Mouse (Mus musculus): ENCODE measurements at regions not wholly inside any gene's neighbourhood (a gene's known extent, or its start where the extent isn't known, plus 50 kb on each side); places are given as distances from the start of the nearest gene placed in this dataset.
A peak's percentile ranks its signal among the peaks of the same experiment; 100 is the strongest.

DNA sequence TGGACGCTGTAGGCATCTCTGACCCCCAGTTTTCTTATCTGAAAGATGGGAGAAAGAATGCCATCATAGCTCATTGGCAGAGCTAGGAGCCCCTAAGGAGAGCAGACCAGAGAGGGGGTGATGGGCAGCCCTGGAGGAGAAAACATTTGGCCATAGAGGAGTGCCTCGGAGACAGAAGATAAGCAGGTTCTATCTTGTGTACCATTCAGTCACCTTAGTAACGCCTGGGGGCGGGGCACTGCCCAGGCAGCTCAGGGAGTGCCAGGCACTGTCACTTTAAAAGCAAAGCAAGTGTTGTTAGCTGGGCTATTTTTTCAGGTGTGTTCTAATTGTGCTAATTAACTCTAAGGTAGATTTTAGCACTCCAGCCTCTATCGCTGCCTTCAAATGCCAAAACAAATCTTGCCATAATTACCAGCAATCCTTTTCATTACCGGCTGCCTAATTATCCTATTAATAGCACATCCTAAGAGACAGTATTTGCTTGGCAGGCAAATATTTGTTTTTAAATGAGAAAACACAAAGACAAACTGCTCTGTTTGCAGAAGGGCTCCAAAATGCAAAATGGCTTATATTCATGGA, 119.1 kb downstream of the Tle3 start:
- Histone ChIP-seq H3K9me3 (no peaks in the 10 kb centered on the region), H3K4me3 (no peak overlapping the region), H3K36me3 (no peaks in the 10 kb centered on the region), H3K4me2 (replicated peaks) (no peak overlapping the region), H3K4me1 (0 out of 2 replicates have a peak, but pooled peaks cover 5% of the 10 kb centered on the region), H3K9ac (no peak overlapping the region), H3K27me3 (replicated peaks) (peaks cover 12% of the 10 kb centered on the region), H3K27ac (no peak overlapping the region)
- 51% methylated on average over 6 of the region's 6 CpGs for WGBS
- no peak for ATAC-seq (ENCODE audit: low FRiP score, low read depth)

DNA sequence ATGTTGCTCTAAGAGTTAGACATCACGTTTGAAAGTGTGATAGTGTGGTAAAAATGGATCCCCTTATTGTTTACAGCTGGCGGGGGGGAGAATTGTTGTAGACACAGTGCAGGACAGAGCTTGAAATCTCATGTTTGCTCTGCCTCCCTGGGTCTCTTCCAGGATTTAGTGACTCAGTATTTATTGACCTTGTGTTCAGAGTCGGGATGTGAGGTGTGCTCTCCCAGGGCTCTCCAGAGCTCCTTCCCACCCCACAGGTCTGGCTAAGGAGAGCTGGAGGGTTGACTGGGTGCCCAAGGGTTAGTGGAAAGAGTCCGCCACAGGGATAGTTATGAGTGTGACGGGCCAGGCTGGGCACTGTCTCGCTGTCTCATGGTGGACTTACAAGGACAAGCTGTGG, 117.8 kb downstream of the Tle3 start:
- no peak for ATAC-seq (ENCODE audit: low FRiP score, low read depth)
- Histone ChIP-seq H3K36me3 (no peaks in the 10 kb centered on the region), H3K27ac (no peak overlapping the region), H3K9ac (no peak overlapping the region), H3K4me1 (0 out of 2 replicates have a peak, but pooled peaks cover 5% of the 10 kb centered on the region), H3K4me3 (no peak overlapping the region), H3K4me2 (replicated peaks) (no peak overlapping the region), H3K27me3 (replicated peaks) (peaks cover 12% of the 10 kb centered on the region), H3K9me3 (no peaks in the 10 kb centered on the region)
- 74% methylated on average over 6 of the region's 6 CpGs for WGBS

DNA sequence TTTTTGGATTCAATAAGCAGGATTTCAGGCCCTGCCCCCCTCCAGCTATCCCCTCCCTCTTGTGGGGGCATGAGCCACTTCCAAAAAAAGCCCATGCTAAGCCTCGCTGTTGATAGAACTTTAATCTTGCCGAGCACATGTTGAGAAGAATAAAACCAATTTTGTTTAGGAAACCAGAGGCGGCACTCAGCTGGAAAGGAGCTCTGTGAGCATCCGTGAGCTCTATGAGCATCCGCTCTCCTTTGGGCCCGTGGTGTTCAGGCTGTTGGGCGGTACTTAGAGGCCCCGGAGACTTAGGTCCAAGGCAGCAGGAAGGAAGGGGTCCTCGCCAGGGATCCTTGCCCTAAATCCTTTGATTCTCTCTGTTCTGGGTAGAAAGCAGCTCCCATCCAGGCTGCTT, 117.0 kb downstream of the Tle3 start:
- WGBS: 42% methylated on average over 9 of the region's 9 CpGs
- H3K9me3 ChIP-seq: no peaks in the 10 kb centered on the region
- H3K9ac ChIP-seq: no peak overlapping the region
- no peak for ATAC-seq (ENCODE audit: low FRiP score, low read depth)
- H3K4me1 ChIP-seq: 0 out of 2 replicates have a peak, but pooled peaks cover 5% of the 10 kb centered on the region
- H3K4me3 ChIP-seq: no peak overlapping the region
- no peak overlapping the region for H3K27ac ChIP-seq
- H3K36me3 ChIP-seq: no peaks in the 10 kb centered on the region
- no peak overlapping the region for H3K4me2 ChIP-seq (replicated peaks)
- H3K27me3 ChIP-seq (replicated peaks): peaks cover 12% of the 10 kb centered on the region

DNA sequence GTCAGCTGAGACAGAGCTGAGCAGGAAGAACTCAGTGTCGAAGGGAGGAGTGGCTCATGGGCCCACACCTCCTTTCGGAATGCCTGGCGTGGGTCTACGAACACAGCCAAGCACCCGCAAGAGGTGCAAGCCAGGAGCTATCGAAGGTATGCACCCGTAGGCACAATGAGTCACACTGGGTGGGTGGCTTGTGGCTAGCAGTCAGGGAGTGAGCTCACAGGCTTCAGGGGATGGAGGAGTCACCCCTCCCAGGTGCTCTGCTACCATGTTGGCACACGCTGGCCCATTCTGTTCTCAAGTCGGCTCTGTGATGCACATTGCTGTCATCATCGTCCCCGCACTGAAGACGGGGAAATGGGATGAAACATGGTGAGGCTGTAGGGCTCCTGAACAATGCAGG, 115.7 kb downstream of the Tle3 start:
- no peak overlapping the region for H3K27ac ChIP-seq
- ATAC-seq (ENCODE audit: low FRiP score, low read depth): no peak
- H3K4me1 ChIP-seq: 0 out of 2 replicates have a peak, but pooled peaks cover 5% of the 10 kb centered on the region
- H3K4me3 ChIP-seq: no peak overlapping the region
- no peak overlapping the region for H3K9ac ChIP-seq
- peaks cover 12% of the 10 kb centered on the region for H3K27me3 ChIP-seq (replicated peaks)
- H3K4me2 ChIP-seq (replicated peaks): no peak overlapping the region
- 91% methylated on average over 12 of the region's 12 CpGs for WGBS
- no peaks in the 10 kb centered on the region for H3K36me3 ChIP-seq
- H3K9me3 ChIP-seq: no peaks in the 10 kb centered on the region

DNA sequence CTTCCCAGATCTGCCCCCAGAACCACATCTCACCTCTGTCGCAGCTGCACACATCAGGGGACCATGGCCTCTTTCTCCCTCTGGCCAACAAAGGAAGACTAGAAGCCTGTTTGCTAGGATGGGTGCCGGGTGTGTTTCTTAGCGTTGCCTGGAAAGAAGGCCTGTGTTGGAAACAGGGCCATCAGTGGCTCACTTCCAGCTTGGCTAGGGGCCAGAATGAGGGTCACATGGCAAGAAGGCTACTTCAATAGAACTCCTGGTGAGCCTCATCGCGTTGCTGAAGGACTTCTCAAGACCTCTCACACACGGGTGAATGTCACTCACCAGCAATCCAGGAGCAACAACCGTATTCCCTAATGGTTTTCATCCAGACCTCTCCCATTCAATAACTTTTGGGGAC, 115.0 kb downstream of the Tle3 start:
- no peak overlapping the region for H3K27ac ChIP-seq
- no peak overlapping the region for H3K9ac ChIP-seq
- H3K4me2 ChIP-seq (replicated peaks): no peak overlapping the region
- H3K4me1 ChIP-seq: 0 out of 2 replicates have a peak, but pooled peaks cover 5% of the 10 kb centered on the region
- ATAC-seq (ENCODE audit: low FRiP score, low read depth): no peak
- peaks cover 12% of the 10 kb centered on the region for H3K27me3 ChIP-seq (replicated peaks)
- H3K4me3 ChIP-seq: no peak overlapping the region
- H3K9me3 ChIP-seq: no peaks in the 10 kb centered on the region
- WGBS: 72% methylated on average over 7 of the region's 7 CpGs
- H3K36me3 ChIP-seq: no peaks in the 10 kb centered on the region

DNA sequence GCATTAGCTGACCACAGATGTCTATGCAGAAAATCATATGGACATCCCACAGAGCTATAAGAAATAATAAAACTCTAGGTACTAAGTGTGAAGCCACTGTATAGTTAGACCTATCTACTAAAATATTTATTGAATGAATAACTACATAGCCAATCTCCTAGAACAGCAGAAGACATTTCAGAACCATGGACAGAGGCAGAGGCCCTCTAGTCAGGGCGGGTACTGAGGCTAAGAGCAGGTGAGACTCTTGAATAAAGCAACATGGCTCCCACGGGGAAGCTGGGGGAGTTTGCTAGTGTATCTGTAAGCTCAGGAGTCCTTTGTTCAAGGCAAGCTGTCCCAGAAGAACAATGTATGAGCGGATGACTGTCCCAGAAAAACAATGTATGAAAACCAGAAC, 112.2 kb downstream of the Tle3 start:
- no peaks in the 10 kb centered on the region; the same call in 1 of the 2 replicates for H3K27me3 ChIP-seq (replicated peaks)
- WGBS: 30% methylated on average over 3 of the region's 3 CpGs
- ATAC-seq (ENCODE audit: low FRiP score, low read depth): no peak

DNA sequence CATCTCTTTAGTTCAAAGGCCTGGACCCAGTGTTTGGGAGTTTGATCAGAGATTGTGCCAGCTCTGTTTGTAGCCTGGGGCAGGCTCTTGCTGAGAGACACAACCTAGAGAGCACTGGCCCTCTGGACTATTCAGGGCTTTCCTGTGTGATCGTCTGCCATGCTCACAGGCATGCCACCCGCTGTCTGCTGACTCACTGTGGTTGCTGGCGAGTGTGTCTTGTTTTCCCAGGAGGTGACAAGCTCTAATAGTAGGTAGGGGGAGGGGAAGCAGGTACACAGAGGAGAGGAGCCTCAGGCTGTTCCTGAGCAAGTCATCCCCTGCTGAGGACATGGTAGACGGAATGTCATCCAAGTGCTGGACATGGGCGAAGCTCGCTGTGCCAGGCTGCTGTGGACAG, 107.5 kb downstream of the Tle3 start:
- Histone ChIP-seq H3K36me3 (no peaks in the 10 kb centered on the region), H3K9ac (no peak overlapping the region), H3K27ac (no peak overlapping the region), H3K4me1 (peaks cover 13% of the 10 kb centered on the region), H3K9me3 (no peaks in the 10 kb centered on the region), H3K4me3 (no peak overlapping the region), H3K27me3 (replicated peaks) (no peaks in the 10 kb centered on the region; the same call in 1 of the 2 replicates), H3K4me2 (replicated peaks) (no peak overlapping the region)
- ATAC-seq (ENCODE audit: low FRiP score, low read depth): no peak
- WGBS: 48% methylated on average over 6 of the region's 6 CpGs

More for the DNA sequence above, 112.2 kb downstream of the Tle3 start:
- no peak overlapping the region for H3K9ac ChIP-seq
- no peaks in the 10 kb centered on the region for H3K9me3 ChIP-seq
- no peak overlapping the region for H3K4me2 ChIP-seq (replicated peaks)
- no peak overlapping the region for H3K27ac ChIP-seq
- H3K4me1 ChIP-seq: 0 out of 2 replicates have a peak, but pooled peaks cover 10% of the 10 kb centered on the region
- no peaks in the 10 kb centered on the region for H3K36me3 ChIP-seq
- no peak overlapping the region for H3K4me3 ChIP-seq

DNA sequence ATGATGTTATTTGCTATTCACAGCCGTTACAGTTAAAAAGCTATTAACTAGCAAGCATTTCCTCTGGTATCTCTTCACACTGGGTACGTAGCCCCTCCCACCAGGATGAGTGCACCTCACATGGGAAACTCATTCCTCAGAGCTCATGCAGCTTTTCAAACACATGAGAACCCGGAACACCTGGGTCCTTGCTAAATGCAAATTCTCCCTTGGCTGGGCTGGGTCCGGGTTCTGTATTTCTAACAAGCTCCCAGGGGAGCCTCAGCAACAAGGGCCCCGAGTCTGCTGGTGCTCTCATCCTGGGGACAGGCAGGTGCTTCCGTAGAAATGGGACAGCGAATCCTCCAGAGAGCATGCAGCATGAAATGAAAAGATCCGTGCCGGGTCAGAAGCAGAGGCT, 106.7 kb downstream of the Tle3 start:
- H3K27ac ChIP-seq: no peak overlapping the region
- no peaks in the 10 kb centered on the region for H3K9me3 ChIP-seq
- no peak overlapping the region for H3K4me3 ChIP-seq
- no peaks in the 10 kb centered on the region for H3K36me3 ChIP-seq
- peaks cover 13% of the 10 kb centered on the region for H3K4me1 ChIP-seq
- no peak overlapping the region for H3K9ac ChIP-seq
- peaks cover 4% of the 10 kb centered on the region; the same call in 1 of the 2 replicates for H3K27me3 ChIP-seq (replicated peaks)
- no peak overlapping the region for H3K4me2 ChIP-seq (replicated peaks)
- WGBS: 29% methylated on average over 9 of the region's 9 CpGs
- no peak for ATAC-seq (ENCODE audit: low FRiP score, low read depth)

DNA sequence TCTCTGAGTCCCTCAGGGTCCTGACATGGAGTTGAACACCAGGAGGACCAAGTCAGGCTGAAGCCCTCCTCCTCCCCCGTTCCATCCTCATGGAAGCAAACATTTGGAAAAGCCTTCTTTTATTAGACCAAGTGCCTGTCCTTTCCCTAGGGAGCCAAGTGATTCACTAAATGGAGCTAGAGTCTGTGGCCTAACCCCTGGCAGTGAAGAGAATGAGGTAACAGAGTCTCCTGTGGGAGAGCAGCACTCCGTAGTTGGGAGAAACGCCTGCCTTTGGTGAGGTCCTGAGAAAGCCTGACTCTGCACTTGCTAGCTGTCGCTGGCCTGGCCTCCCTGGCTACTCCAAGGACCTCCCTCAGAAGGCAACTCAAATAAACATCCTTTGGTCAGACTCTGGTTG, 104.2 kb downstream of the Tle3 start:
- H3K27ac ChIP-seq: no peak overlapping the region
- peaks cover 13% of the 10 kb centered on the region for H3K4me1 ChIP-seq
- H3K36me3 ChIP-seq: no peaks in the 10 kb centered on the region
- no peak overlapping the region for H3K4me3 ChIP-seq
- H3K9ac ChIP-seq: no peak overlapping the region
- H3K4me2 ChIP-seq (replicated peaks): no peak overlapping the region
- H3K9me3 ChIP-seq: no peaks in the 10 kb centered on the region
- no peak for ATAC-seq (ENCODE audit: low FRiP score, low read depth)
- WGBS: 67% methylated on average over 4 of the region's 4 CpGs
- peaks cover 5% of the 10 kb centered on the region; the same call in 1 of the 2 replicates for H3K27me3 ChIP-seq (replicated peaks)

DNA sequence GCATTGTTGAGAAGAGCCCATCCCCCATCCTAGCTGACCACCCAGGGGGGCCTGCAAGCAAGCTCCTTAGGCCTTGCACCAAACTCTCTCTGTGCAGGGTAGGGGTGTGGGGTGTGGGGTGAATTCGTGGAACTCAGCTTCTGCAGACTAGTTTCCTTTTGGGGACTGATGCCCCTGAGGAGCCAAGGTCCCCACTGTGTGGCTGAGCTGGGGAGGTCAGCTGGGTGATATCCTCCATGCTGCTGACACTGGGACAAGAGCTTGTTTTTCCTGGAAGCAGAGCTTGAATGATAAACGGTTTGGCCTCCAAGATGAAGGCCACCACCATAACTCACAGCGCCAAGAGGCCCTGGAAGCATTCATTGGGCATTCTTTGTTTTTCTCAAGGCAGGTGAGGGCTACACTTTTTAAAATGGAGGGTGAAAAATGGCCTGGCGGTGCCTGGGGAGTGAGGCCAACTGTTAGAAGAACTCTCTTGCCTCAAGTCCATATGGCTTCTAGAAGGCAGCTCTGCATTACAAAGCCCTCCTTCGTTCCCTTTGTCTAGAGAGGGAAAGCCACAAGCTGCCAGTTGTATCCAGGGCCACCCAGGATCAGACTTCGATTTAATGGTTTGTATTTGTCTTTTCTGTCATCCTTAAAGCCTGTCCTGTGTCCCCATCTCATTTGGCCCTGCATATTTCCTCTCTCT, 98.8 kb downstream of the Tle3 start:
- H3K27me3 ChIP-seq (replicated peaks): peaks cover 5% of the 10 kb centered on the region; the same call in 1 of the 2 replicates
- 0 out of 2 replicates have a peak, but pooled peaks cover 1% of the 10 kb centered on the region for H3K9me3 ChIP-seq
- no peak overlapping the region for H3K4me2 ChIP-seq (replicated peaks)
- WGBS: 22% methylated on average over 6 of the region's 6 CpGs
- H3K27ac ChIP-seq: no peak overlapping the region
- ATAC-seq (ENCODE audit: low FRiP score, low read depth): no peak
- H3K4me3 ChIP-seq: no peak overlapping the region
- H3K9ac ChIP-seq: no peak overlapping the region
- H3K4me1 ChIP-seq: peaks cover 22% of the 10 kb centered on the region
- H3K36me3 ChIP-seq: no peaks in the 10 kb centered on the region

DNA sequence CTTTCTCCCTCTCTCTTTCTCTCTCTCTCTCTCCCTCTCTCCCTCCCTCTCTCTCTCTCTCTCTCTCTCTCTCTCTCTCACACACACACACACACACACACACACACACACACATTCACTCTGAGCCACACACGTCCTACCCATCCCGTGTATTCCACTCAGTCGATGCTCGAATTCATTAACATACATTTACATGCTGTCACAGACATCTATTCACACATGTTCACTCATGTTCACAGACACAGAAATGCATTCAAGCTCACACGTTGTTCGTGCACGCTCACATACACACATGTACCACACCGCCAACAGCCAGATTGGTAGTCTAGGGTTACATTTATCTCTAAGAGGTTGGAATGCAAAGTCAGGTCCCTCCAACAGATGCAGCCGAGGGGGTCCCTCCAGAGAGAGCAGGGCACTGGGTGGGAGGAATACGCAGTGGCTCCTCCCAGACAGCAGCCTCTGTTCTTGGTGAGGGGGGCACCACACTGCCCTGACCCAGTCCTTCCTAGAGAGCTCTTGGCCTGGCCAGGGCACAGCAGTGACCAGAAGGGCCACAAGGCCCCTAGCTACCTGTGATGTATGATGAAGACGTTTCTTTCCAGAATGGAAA, 96.8 kb downstream of the Tle3 start:
- H3K4me2 ChIP-seq (replicated peaks): peak overlapping the region; percentile 33; the same call in 1 of the 2 replicates
- no peak overlapping the region for H3K27ac ChIP-seq
- peaks cover 22% of the 10 kb centered on the region for H3K4me1 ChIP-seq
- H3K9ac ChIP-seq: no peak overlapping the region
- no peaks in the 10 kb centered on the region for H3K36me3 ChIP-seq
- peaks cover 3% of the 10 kb centered on the region; the same call in 1 of the 2 replicates for H3K27me3 ChIP-seq (replicated peaks)
- peaks cover 17% of the 10 kb centered on the region; the same call in 1 of the 2 replicates for H3K9me3 ChIP-seq
- WGBS: 31% methylated on average over 11 of the region's 11 CpGs
- no peak overlapping the region for H3K4me3 ChIP-seq
- ATAC-seq (ENCODE audit: low FRiP score, low read depth): peak; percentile 68

DNA sequence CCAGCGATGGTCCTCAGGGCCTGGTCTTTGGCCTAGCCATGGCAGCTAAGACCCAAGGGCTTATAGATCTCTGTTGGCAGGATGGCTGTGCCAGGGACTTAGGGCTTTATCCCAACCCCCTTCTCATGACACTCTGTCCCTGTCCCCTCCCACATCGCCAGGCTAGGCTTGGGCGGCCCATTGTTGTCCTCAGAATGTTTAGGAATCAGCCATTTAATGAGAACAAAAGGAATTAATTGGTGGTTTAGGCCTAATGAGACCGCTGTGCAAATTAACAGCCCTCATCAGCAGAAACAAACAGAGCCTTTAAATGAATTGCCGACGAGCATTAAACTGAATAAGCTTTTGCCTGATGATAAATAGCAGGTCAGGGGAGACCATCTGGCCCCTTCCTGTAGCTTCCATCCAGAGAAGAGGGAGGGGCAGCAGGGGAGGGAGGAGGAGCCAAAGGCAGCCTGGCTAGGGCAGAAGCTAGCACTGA, 96.2 kb downstream of the Tle3 start:
- peaks cover 17% of the 10 kb centered on the region; the same call in 1 of the 2 replicates for H3K9me3 ChIP-seq
- peaks cover 22% of the 10 kb centered on the region for H3K4me1 ChIP-seq
- 8% methylated on average over 6 of the region's 6 CpGs for WGBS
- no peak overlapping the region for H3K9ac ChIP-seq
- H3K27me3 ChIP-seq (replicated peaks): 0 out of 2 replicates have a peak, but pooled peaks cover 2% of the 10 kb centered on the region
- no peaks in the 10 kb centered on the region for H3K36me3 ChIP-seq
- H3K4me2 ChIP-seq (replicated peaks): 0 out of 2 replicates have a peak overlapping the region, but pooled peaks have one; percentile 33
- ATAC-seq (ENCODE audit: low FRiP score, low read depth): peak; percentile 93
- peak overlapping the region; percentile 43 for H3K27ac ChIP-seq
- H3K4me3 ChIP-seq: no peak overlapping the region
